Mouse (Mus musculus) hindbrain, embryonic 16.5 days (tissue): Measurements from ENCODE around the gene Rps27. TPM values are rescaled to one million over a fixed set of nuclear protein-coding genes. Genes with fewer than 3 reads are reported as not detected.
"Not testable (repeated sequence)": the region's sequence is repeated elsewhere in the genome, so short reads cannot be mapped to it uniquely, and the experiment has no call there.

Source experiments
- ATAC-seq: fragments of 200-750 bp; cut with Nextera tagmentation; 2 replicates; pipeline ENCODE4 v1.8.0; 2017; ENCODE audit warnings: moderate TSS enrichment, moderate library complexity
- H3K27ac ChIP-seq: fragments of 300-500 bp; sonication (generic); 2 replicates; pipeline ENCODE4 v1.5.1; 2014; ENCODE audit warnings: low read depth, mild to moderate bottlenecking, control low read depth, low read length, moderate library complexity
- H3K27me3 ChIP-seq: fragments of 300-500 bp; sonication (generic); replicated peaks from 2 replicates; pipeline ENCODE4 v1.6.1; 2014; ENCODE audit warnings: low read length; ENCODE audit not compliant: control insufficient read depth, insufficient read depth
- H3K36me3 ChIP-seq: fragments of 300-500 bp; sonication (generic); 2 replicates; pipeline ENCODE4 v1.6.1; 2014; ENCODE audit warnings: mild to moderate bottlenecking, low read length, moderate library complexity, mixed read lengths; ENCODE audit not compliant: control insufficient read depth, insufficient read depth
- H3K4me1 ChIP-seq: fragments of 300-500 bp; sonication (generic); 2 replicates; pipeline ENCODE4 v1.6.1; 2014; ENCODE audit warnings: low read depth, low read length; ENCODE audit not compliant: control insufficient read depth, insufficient read depth
- H3K4me2 ChIP-seq: fragments of 300-500 bp; sonication (generic); 2 replicates; pipeline ENCODE4 v1.6.1; 2014; ENCODE audit warnings: mild to moderate bottlenecking, low read length, control low read depth, moderate library complexity
- H3K4me3 ChIP-seq: fragments of 300-500 bp; sonication (generic); 2 replicates; pipeline ENCODE4 v1.5.1; 2014; ENCODE audit warnings: mild to moderate bottlenecking, low read length, control low read depth, moderate library complexity
- H3K9ac ChIP-seq: fragments of 300-500 bp; sonication (generic); 2 replicates; pipeline ENCODE4 v1.6.1; 2014; ENCODE audit warnings: low read depth, mild to moderate bottlenecking, control low read depth, low read length, moderate library complexity
- H3K9me3 ChIP-seq: fragments of 300-500 bp; sonication (generic); 2 replicates; pipeline ENCODE4 v1.6.1; 2014; ENCODE audit warnings: mild to moderate bottlenecking, low read length, moderate library complexity; ENCODE audit not compliant: control insufficient read depth
- WGBS: fragments of 180-500 bp; shearing (Covaris S2); extraction: QIAGEN DNeasy Blood & Tissue Kit; methylation state at CpG from one replicate; pipeline ENCODE4 v1.1.7; 2014; 5-methylcytosine and 5-hydroxymethylcytosine counted together
- polyA plus RNA-seq: library from polyadenylated mRNA; unstranded; fragments of >200 nt; fragmentation: Nextera tagmentation; extraction: Ambion mirVana; gene quantifications from 2 replicates; pipeline ENCODE4 v1.2.1, GENCODE M21; 2015

The Rps27 gene
- polyA plus RNA-seq, 1 experiment from 2014 or later, result 626 TPM

GRCm38 (mm10) chr3:90252659-90253058, 39.2 kb upstream of the Rps27 start:
- H3K9ac ChIP-seq, H3K27me3 ChIP-seq, H3K27ac ChIP-seq, H3K36me3 ChIP-seq, H3K4me3 ChIP-seq, ATAC-seq, H3K9me3 ChIP-seq, H3K4me2 ChIP-seq: not testable (repeated sequence)
- peaks cover 21% of the 10 kb centered on the region for H3K4me1 ChIP-seq
- WGBS, result 98% methylated on average over 2 of the region's 2 CpGs

- not testable (repeated sequence) for H3K9ac ChIP-seq, H3K9me3 ChIP-seq, H3K4me3 ChIP-seq, H3K27ac ChIP-seq, ATAC-seq, H3K36me3 ChIP-seq, H3K27me3 ChIP-seq, H3K4me2 ChIP-seq
- WGBS, result 97% methylated on average over 7 of the region's 12 CpGs
- H3K4me1 ChIP-seq, result peaks cover 24% of the 10 kb centered on the region
These were observed 38.3 kb upstream of the Rps27 start for GRCm38 (mm10) chr3:90251731-90252226.

DNA sequence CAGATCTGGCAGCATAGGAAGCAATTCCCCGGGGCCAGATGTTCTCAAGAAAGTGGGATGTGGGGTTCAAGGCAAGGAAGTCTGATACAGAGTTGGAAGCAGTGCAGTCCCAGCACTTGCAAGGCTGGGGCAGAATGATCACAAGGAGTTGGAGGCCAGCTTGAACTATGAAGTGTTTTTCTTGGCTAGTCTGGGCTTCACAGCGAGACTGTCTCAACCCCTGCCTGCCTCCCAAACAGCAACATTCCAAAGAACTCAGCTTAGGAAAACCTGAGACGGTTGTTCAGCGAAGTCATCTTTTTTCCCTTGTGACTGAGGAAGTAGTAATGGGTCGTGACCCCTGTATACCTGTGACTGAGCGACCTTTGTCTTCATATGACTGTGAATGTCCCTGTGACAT, 37.3 kb upstream of the Rps27 start:
- 0 out of 2 replicates have a peak, but pooled peaks cover 2% of the 10 kb centered on the region for H3K36me3 ChIP-seq
- H3K9ac ChIP-seq, result no peak overlapping the region
- no peak overlapping the region for H3K27ac ChIP-seq
- H3K27me3 ChIP-seq, result no peaks in the 10 kb centered on the region
- WGBS, result 91% methylated on average over 6 of the region's 6 CpGs
- no peak overlapping the region for H3K4me2 ChIP-seq
- no peak overlapping the region for H3K4me3 ChIP-seq
- H3K9me3 ChIP-seq, result no peaks in the 10 kb centered on the region
- peaks cover 19% of the 10 kb centered on the region for H3K4me1 ChIP-seq
- no peak for ATAC-seq

- no peak for ATAC-seq
- 10% methylated on average over 10 of the region's 10 CpGs for WGBS
- Histone ChIP-seq H3K4me3 (peak overlapping the region; percentile 62), H3K9me3 (no peaks in the 10 kb centered on the region), H3K9ac (peak overlapping the region; percentile 73), H3K27me3 (no peaks in the 10 kb centered on the region), H3K4me2 (peak overlapping the region; percentile 96), H3K36me3 (0 out of 2 replicates have a peak, but pooled peaks cover 2% of the 10 kb centered on the region), H3K27ac (peak overlapping the region; percentile 80), H3K4me1 (peaks cover 10% of the 10 kb centered on the region)
These were observed 35.3 kb upstream of the Rps27 start for GRCm38 (mm10) chr3:90248746-90249100.

GRCm38 (mm10) chr3:90247960-90248745, 34.7 kb upstream of the Rps27 start, which contains the start of gene Slc39a1:
Gene Slc39a1, plus strand, starts transcription at chr3:90248172.
- Histone ChIP-seq H3K27ac (peak within 1 kb of the TSS; percentile 83), H3K4me1 (peaks cover 14% of the 10 kb centered on the region), H3K9ac (peak within 1 kb of the TSS; percentile 73), H3K36me3 (0 out of 2 replicates have a peak, but pooled peaks cover 2% of the 10 kb centered on the region), H3K9me3 (no peaks in the 10 kb centered on the region), H3K27me3 (no peaks in the 10 kb centered on the region), H3K4me2 (peak within 1 kb of the TSS; percentile 96), H3K4me3 (peak within 1 kb of the TSS; percentile 62)
- peak; percentile 96 for ATAC-seq
- under 1% methylated on average over 44 of the region's 44 CpGs for WGBS

GRCm38 (mm10) chr3:90247630-90247959, 34.1 kb upstream of the Rps27 start:
- no peak; the same call in 1 of the 2 replicates for ATAC-seq

GRCm38 (mm10) chr3:90245406-90245805, 32.0 kb upstream of the Rps27 start:
- peaks cover 14% of the 10 kb centered on the region for H3K4me1 ChIP-seq
- WGBS, result 67% methylated on average over 2 of the region's 2 CpGs
- H3K36me3 ChIP-seq, result no peaks in the 10 kb centered on the region
- H3K9me3 ChIP-seq, result no peaks in the 10 kb centered on the region
- no peak overlapping the region for H3K27ac ChIP-seq
- H3K4me3 ChIP-seq, result no peak overlapping the region
- H3K27me3 ChIP-seq, result no peaks in the 10 kb centered on the region
- no peak overlapping the region for H3K4me2 ChIP-seq
- no peak overlapping the region for H3K9ac ChIP-seq
- no peak for ATAC-seq

More at GRCm38 (mm10) chr3:90247630-90247959, 34.1 kb upstream of the Rps27 start:
- H3K36me3 ChIP-seq, result 0 out of 2 replicates have a peak, but pooled peaks cover 2% of the 10 kb centered on the region
- no peaks in the 10 kb centered on the region for H3K9me3 ChIP-seq
- H3K27me3 ChIP-seq, result no peaks in the 10 kb centered on the region
- H3K4me3 ChIP-seq, result peak overlapping the region; percentile 62
- peak overlapping the region; percentile 66 for H3K9ac ChIP-seq
- peaks cover 14% of the 10 kb centered on the region for H3K4me1 ChIP-seq
- peak overlapping the region; percentile 83 for H3K27ac ChIP-seq
- H3K4me2 ChIP-seq, result peak overlapping the region; percentile 76
- WGBS, result 0% methylated on average over 3 of the region's 3 CpGs

- H3K9me3 ChIP-seq, result no peaks in the 10 kb centered on the region
- peaks cover 8% of the 10 kb centered on the region for H3K4me1 ChIP-seq
- no peaks in the 10 kb centered on the region for H3K27me3 ChIP-seq
- H3K27ac ChIP-seq, result no peak within 1 kb of the TSS
- 5% methylated on average over 19 of the region's 19 CpGs for WGBS
- H3K36me3 ChIP-seq, result no peaks in the 10 kb centered on the region
- peak within 1 kb of the TSS; percentile 61 for H3K4me2 ChIP-seq
- ATAC-seq, result peak; percentile 31
- H3K4me3 ChIP-seq, result peak within 1 kb of the TSS; percentile 31
- peak within 1 kb of the TSS; percentile 43 for H3K9ac ChIP-seq
These were observed 29.7 kb upstream of the Rps27 start, which contains the start of gene Creb3l4 for GRCm38 (mm10) chr3:90242984-90243775. Gene Creb3l4, minus strand, starts transcription at chr3:90243512.
